Mouse (Mus musculus): Measurements from ENCODE around the gene Cfap299. TPM values are rescaled to one million over a fixed set of nuclear protein-coding genes. Genes with fewer than 3 reads are reported as not detected.

Gene Cfap299
- total RNA-seq, 2 experiments from 2014 or later: 0.73 TPM; not detected in 1

- intact Hi-C loops (cut with DNase I): no loop called here
- DNase-seq (ENCODE audit: low spot score in 2 of 2): peak in 1 of 2 experiments; percentile 34
Observed at GRCm38 (mm10) chr5:98498317-98498716, 169.2 kb downstream of the Cfap299 start.

GRCm38 (mm10) chr5:98516214-98516613, 187.1 kb downstream of the Cfap299 start:
- intact Hi-C loops (cut with DNase I): no loop called here
- DNase-seq (ENCODE audit: low spot score in 2 of 2): no peak

- DNase-seq (ENCODE audit: low spot score in 2 of 2): no peak
- intact Hi-C loops (cut with DNase I): no loop called here
Observed at GRCm38 (mm10) chr5:98520118-98520517, 191.0 kb downstream of the Cfap299 start.

GRCm38 (mm10) chr5:98522270-98522977, 193.3 kb downstream of the Cfap299 start:
- peak in 1 of 2 experiments; percentile 54 for DNase-seq (ENCODE audit: low spot score in 2 of 2)
- intact Hi-C loops (cut with DNase I): no loop called here

GRCm38 (mm10) chr5:98523050-98523449, 193.9 kb downstream of the Cfap299 start:
- intact Hi-C loops (cut with DNase I): no loop called here
- no peak for DNase-seq (ENCODE audit: low spot score in 2 of 2)

GRCm38 (mm10) chr5:98523783-98524182, 194.7 kb downstream of the Cfap299 start:
- DNase-seq (ENCODE audit: low spot score in 2 of 2): no peak
- intact Hi-C loops (cut with DNase I): no loop called here

GRCm38 (mm10) chr5:98541333-98541732, 212.2 kb downstream of the Cfap299 start:
- intact Hi-C loops (cut with DNase I): no loop called here
- DNase-seq (ENCODE audit: low spot score in 2 of 2): no peak

GRCm38 (mm10) chr5:98550285-98550684, 221.2 kb downstream of the Cfap299 start:
- intact Hi-C loops (cut with DNase I): no loop called here

GRCm38 (mm10) chr5:98550873-98551272, 221.8 kb downstream of the Cfap299 start:
- no peak for DNase-seq (ENCODE audit: low spot score in 2 of 2)
- intact Hi-C loops (cut with DNase I): no loop called here

More at GRCm38 (mm10) chr5:98550285-98550684, 221.2 kb downstream of the Cfap299 start:
- no peak for DNase-seq (ENCODE audit: low spot score in 2 of 2)

- intact Hi-C loops (cut with DNase I): no loop called here
- DNase-seq (ENCODE audit: low spot score in 2 of 2): no peak
Observed at GRCm38 (mm10) chr5:98552395-98552794, 223.3 kb downstream of the Cfap299 start, which contains the start of gene Gm11111. TSS of gene Gm11111 (plus strand) at chr5:98552695.

- DNase-seq (ENCODE audit: low spot score in 2 of 2): no peak
- intact Hi-C loops (cut with DNase I): no loop called here
Observed at GRCm38 (mm10) chr5:98552811-98553601, 223.9 kb downstream of the Cfap299 start.

GRCm38 (mm10) chr5:98561301-98561700, 232.2 kb downstream of the Cfap299 start:
- no peak for DNase-seq (ENCODE audit: low spot score in 2 of 2)
- intact Hi-C loops (cut with DNase I): no loop called here

GRCm38 (mm10) chr5:98562806-98563205, 233.7 kb downstream of the Cfap299 start:
- intact Hi-C loops (cut with DNase I): no loop called here
- no peak for DNase-seq (ENCODE audit: low spot score in 2 of 2)

- DNase-seq (ENCODE audit: low spot score in 2 of 2): no peak
Observed at GRCm38 (mm10) chr5:98563801-98564200, 234.7 kb downstream of the Cfap299 start.

GRCm38 (mm10) chr5:98566461-98567193, 237.5 kb downstream of the Cfap299 start:
- DNase-seq (ENCODE audit: low spot score in 2 of 2): no peak
- intact Hi-C loops (cut with DNase I): no loop called here

More at GRCm38 (mm10) chr5:98563801-98564200, 234.7 kb downstream of the Cfap299 start:
- intact Hi-C loops (cut with DNase I): no loop called here

GRCm38 (mm10) chr5:98568481-98568880, 239.4 kb downstream of the Cfap299 start:
- intact Hi-C loops (cut with DNase I): no loop called here
- no peak for DNase-seq (ENCODE audit: low spot score in 2 of 2)

GRCm38 (mm10) chr5:98569029-98569513, 240.0 kb downstream of the Cfap299 start:
- no peak for DNase-seq (ENCODE audit: low spot score in 2 of 2)
- intact Hi-C loops (cut with DNase I): no loop called here

- intact Hi-C loops (cut with DNase I): no loop called here
- no peak for DNase-seq (ENCODE audit: low spot score in 2 of 2)
Observed at GRCm38 (mm10) chr5:98572392-98572791, 243.3 kb downstream of the Cfap299 start.

GRCm38 (mm10) chr5:98574711-98575470, 245.8 kb downstream of the Cfap299 start:
- DNase-seq (ENCODE audit: low spot score in 2 of 2): no peak
- intact Hi-C loops (cut with DNase I): no loop called here
